Mouse (Mus musculus) CD4-positive, CD25-positive, alpha-beta regulatory T cell, adult 4 months (primary cell): ENCODE results near the gene Lman1l. TPM values are rescaled to one million over a fixed set of nuclear protein-coding genes. Genes with fewer than 3 reads are reported as not detected.

ENCODE experiments used
- ATAC-seq: one replicate; pipeline ENCODE4 v1.8.0; 2017
- polyA plus RNA-seq, 2 experiments: library from polyadenylated mRNA; unstranded; fragments of 100-300 nt; shearing (Covaris generic); gene quantifications; one replicate each; pipeline ENCODE4 v1.2.1; 2017

Gene Lman1l
- polyA plus RNA-seq, 2 experiments from 2014 or later, result 0.79 to 1.4 TPM

DNA sequence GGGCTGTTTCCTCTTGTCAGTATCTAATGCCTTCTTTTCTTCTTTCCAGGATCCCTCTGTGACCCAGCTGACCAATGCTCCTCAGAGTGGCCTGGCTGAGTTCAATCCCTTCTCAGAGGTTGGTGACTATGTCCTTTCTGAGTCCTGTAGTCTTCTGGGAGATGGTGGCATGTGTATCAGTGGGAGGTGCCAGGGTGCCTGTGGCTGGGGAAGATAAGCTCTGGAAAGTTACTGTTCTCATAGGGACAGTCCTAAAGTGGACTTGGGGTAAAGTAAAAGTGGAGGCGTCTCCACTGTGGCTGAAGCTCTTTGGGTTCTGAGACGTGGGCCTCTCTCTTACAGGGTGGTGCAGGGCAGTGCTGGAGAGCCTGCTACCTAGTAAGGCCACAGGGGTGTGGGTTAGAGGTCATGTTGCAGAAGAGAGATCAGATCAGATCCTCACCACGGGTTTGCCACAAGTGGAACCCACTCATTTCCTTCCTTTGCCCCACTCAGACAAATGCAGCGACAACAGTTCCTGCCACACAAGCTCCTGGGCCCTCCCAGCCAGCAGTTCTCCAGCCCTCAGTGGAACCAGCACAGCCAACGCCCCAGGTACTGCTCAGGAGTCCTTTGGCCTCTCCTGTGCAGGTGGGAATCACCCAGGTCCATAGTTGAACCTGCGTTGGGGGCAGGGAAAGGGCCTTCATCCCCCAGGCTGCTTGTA lies 43.3 kb downstream of the Lman1l start:
- no peak for ATAC-seq

DNA sequence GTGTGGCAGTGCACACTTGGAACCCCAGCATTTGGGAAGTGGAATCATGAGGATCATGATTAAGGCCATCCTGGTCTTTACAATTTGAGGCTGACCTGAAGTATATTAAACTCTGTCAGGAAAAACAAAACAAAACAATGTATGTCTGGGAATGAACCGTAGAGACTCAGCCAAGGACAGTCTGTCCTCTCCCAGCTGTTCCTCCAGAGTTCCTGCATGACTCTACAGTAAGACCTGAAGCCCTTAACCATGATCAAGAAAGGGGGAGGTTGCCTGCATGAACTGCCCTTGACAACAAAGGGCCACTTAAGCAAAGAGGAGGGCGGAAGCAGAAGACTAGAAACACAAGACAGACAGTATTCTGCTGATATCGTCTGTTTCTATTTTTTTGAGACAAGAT lies 45.0 kb downstream of the Lman1l start:
- no peak for ATAC-seq

GRCm38 (mm10) chr9:57574397-57574796 lies 46.2 kb downstream of the Lman1l start:
- no peak for ATAC-seq

GRCm38 (mm10) chr9:57568500-57568899 lies 52.1 kb downstream of the Lman1l start:
- no peak for ATAC-seq

- no peak for ATAC-seq
Observed at GRCm38 (mm10) chr9:57566846-57567245, 53.7 kb downstream of the Lman1l start.

- no peak for ATAC-seq
Observed at GRCm38 (mm10) chr9:57565741-57566221, 54.8 kb downstream of the Lman1l start.

DNA sequence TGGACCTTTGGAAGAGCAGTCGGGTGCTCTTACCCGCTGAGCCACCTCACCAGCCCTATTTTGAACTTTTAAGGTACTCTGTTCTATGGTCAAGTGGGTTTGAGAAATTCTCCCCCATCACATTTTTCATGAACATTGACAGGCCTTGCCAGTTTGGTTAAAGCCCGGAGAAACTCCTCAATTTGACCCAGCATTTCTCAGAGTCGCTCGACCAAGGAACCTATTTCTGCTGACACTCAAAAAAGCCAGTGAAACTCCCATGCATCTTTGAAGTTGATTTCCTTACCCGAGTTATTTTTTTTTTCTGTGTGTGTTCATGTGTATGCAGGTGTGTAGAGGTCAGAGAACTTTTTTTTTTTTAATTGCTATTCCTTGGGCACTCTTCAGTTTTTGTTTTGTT lies 56.0 kb downstream of the Lman1l start:
- ATAC-seq, result no peak

GRCm38 (mm10) chr9:57562896-57563372 lies 57.6 kb downstream of the Lman1l start:
- no peak for ATAC-seq

DNA sequence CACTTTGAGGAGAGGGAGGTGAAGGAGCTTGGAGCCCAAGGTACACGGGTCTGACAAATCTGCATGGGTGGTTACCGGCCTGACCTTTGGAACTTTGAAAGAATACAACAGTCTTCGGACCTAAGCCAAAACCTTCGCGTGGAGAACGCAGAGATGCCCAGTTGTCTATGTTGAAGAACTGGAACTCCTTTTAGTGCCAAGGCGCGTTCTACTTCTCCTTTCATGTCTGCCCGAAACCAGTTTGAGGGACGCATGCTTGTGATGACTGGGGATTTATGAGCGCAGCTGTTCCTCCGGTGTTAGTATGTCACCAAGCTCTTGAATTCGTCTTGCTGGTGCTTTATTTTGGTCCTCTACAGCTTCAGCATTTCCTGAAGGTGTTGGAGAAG lies 58.9 kb downstream of the Lman1l start:
- ATAC-seq, result no peak

- peak; percentile 95 for ATAC-seq
Observed at GRCm38 (mm10) chr9:57560861-57561710, 59.5 kb downstream of the Lman1l start, which contains the start of gene Scamp2. Gene Scamp2, plus strand, starts transcription at chr9:57560943.

DNA sequence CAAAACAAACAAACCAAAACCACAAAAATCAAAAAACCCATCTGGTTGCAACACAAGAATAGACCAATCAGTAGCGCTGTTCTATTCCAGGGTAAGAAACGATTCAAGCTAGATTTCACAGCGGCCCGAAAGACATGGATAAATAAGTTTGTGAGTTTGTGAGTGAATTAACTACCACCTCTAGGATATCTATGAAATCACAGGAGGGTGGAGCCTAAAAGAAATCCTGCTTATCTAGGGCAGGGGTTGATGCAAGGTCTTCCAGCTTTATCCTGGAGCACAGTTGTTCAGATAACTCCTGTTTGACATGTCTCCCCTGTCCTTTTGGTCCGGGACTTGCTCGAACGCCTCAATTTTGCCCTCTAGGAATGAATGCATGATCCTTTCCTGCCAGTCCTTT lies 60.3 kb downstream of the Lman1l start:
- no peak for ATAC-seq

DNA sequence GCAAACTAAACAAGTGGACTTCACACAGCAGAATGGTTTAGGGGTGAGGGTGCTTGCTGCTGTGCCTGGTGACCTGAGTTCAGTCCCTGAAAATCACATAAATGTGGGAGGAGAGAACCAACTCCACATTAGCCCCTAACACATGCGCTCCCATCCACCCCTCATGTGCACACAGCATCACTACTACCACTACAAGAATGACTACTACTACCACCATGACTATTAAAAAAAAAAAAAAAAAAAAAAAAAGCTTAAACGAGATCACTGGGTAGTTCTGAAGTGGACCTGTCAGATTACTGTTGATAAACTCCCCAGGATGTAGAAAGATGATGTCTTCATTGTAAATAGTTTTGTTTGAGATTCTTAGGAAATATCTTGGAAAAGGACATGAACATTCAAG lies 61.0 kb downstream of the Lman1l start:
- no peak for ATAC-seq

DNA sequence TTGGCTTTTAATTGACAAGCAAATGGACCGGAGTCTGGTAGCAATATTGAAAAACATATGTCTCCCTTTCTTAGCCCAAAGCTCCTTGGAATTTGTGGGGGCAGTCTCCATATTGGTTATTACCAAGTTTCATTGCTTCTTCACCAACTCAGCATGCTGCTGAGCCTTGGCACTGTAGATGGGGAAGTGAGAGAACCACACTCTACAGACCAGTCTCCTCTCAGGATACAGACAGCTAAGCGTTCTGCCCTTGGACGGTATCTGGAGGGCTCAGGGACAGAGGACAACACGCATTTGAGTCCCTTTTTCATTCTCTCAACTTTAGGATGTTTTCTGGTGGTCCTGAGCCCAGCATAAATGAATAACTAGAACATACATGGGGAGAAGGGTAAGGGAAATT lies 61.9 kb downstream of the Lman1l start:
- no peak for ATAC-seq

DNA sequence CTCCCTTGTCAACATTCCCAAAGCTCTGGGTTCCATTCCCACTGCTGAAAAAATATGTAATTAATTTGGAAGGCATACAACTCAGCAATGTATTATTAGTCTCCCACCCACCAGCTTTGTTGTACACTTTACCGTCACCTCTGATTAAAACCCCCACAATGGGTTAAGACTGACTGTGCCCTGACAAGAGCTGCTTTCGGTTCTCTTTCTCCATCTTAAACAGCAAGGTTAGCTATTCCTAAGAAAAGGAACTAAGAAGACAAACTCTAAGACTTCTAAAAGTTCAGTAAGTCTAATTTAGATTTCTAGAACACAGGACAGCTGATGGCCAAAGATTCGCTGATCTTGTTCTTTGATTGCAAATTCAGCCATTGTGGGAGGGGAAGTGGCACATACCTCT lies 63.4 kb downstream of the Lman1l start:
- ATAC-seq, result no peak

Other genes starting within 250 kb of the Lman1l start
- gene Ppcdc, start 180.7 kb downstream of the Lman1l start, polyA plus RNA-seq, result 100 to 1,000 TPM; 157 to 228 TPM
- under 1 TPM in 1 of 2 experiments, not detected in 1; 0.26 TPM for gene Scamp5, start 152.7 kb downstream of the Lman1l start, polyA plus RNA-seq
- not detected for gene Rpp25, start 116.7 kb downstream of the Lman1l start, polyA plus RNA-seq
- gene Cox5a, start 99.5 kb downstream of the Lman1l start, polyA plus RNA-seq, result 100 to 1,000 TPM; 197 to 242 TPM
- gene Fam219b, start 83.2 kb downstream of the Lman1l start, polyA plus RNA-seq, result 10 to 100 TPM; 22.2 to 29.8 TPM
- 10 to 100 TPM; 15.7 to 17.9 TPM for gene Mpi, start 68.0 kb downstream of the Lman1l start, polyA plus RNA-seq
- gene Scamp2, start 59.8 kb downstream of the Lman1l start, polyA plus RNA-seq, result 100 to 1,000 TPM in 1 of 2 experiments, 10 to 100 TPM in 1; 92.6 to 119 TPM
- gene Ulk3, start 31.3 kb downstream of the Lman1l start, polyA plus RNA-seq, result 10 to 100 TPM; 27.0 to 48.2 TPM
- not detected for gene Cplx3, start 14.5 kb downstream of the Lman1l start, polyA plus RNA-seq
- 100 to 1,000 TPM; 110 to 150 TPM for gene Csk, start 32.9 kb upstream of the Lman1l start, polyA plus RNA-seq
- gene Cyp1a2, start 62.9 kb upstream of the Lman1l start, polyA plus RNA-seq, result not detected
- not detected for gene Cyp1a1, start 67.2 kb upstream of the Lman1l start, polyA plus RNA-seq
- gene Edc3, start 87.8 kb upstream of the Lman1l start, polyA plus RNA-seq, result 10 to 100 TPM; 30.2 to 30.5 TPM
- gene Clk3, start 145.1 kb upstream of the Lman1l start, polyA plus RNA-seq, result 100 to 1,000 TPM in 1 of 2 experiments, 10 to 100 TPM in 1; 95.0 to 107 TPM
- 10 to 100 TPM; 25.2 to 35.4 TPM for gene Arid3b, start 216.0 kb upstream of the Lman1l start, polyA plus RNA-seq